Mouse (Mus musculus) megakaryocyte, embryonic 14.5 days (primary cell): ENCODE results near the gene 4930512M02Rik. TPM values are rescaled to one million over a fixed set of nuclear protein-coding genes. Genes with fewer than 3 reads are reported as not detected.

Experiments
- H3K27me3 ChIP-seq: replicated peaks from 2 replicates; pipeline ENCODE3; 2012; ENCODE audit warnings: inconsistent platforms
- H3K36me3 ChIP-seq: replicated peaks from 2 replicates; pipeline ENCODE3; 2012; ENCODE audit warnings: low read length, inconsistent platforms, mixed read lengths
- H3K4me1 ChIP-seq: 2 replicates; pipeline ENCODE4 v1.6.1; 2012; ENCODE audit warnings: inconsistent platforms
- H3K4me3 ChIP-seq: replicated peaks from 2 replicates; pipeline ENCODE3; 2012; ENCODE audit warnings: moderate library complexity, mild to moderate bottlenecking, inconsistent platforms
- H3K9me3 ChIP-seq: 2 replicates; pipeline ENCODE4 v1.6.1; 2012; ENCODE audit warnings: inconsistent platforms
- FLI1 ChIP-seq: IDR thresholded peaks from 2 replicates; pipeline ENCODE4 v1.6.1; 2012; ENCODE audit warnings: low read length, inconsistent platforms, mixed read lengths
- GATA1 ChIP-seq: IDR thresholded peaks from 3 replicates; pipeline ENCODE4 v1.6.1; 2012; ENCODE audit warnings: mixed read lengths, low read length, inconsistent platforms, borderline replicate concordance
- polyA plus RNA-seq: library from polyadenylated mRNA; stranded (reverse); fragments of >175 nt; gene quantifications from 2 replicates; pipeline ENCODE4 v1.2.3, GENCODE M21; 2012; ENCODE audit warnings: low replicate concordance; ENCODE audit not compliant: insufficient read depth

4930512M02Rik gene
- polyA plus RNA-seq, 1 experiment = not detected

GRCm38 (mm10) chr11:11547597-11548240 is 79.9 kb downstream of the 4930512M02Rik start:
- H3K36me3 ChIP-seq = no peaks in the 10 kb centered on the region
- H3K4me1 ChIP-seq = peaks cover 18% of the 10 kb centered on the region
- TF ChIP-seq FLI1 (no peak), GATA1 (no peak)
- no peak overlapping the region for H3K4me3 ChIP-seq
- no peaks in the 10 kb centered on the region for H3K9me3 ChIP-seq
- no peaks in the 10 kb centered on the region for H3K27me3 ChIP-seq

- no peak for TF ChIP-seq FLI1
- no peak for TF ChIP-seq GATA1
- no peak overlapping the region for H3K4me3 ChIP-seq
Measured at GRCm38 (mm10) chr11:11546903-11547511, 80.6 kb downstream of the 4930512M02Rik start.

GRCm38 (mm10) chr11:11545948-11546347 is 81.7 kb downstream of the 4930512M02Rik start:
- no peaks in the 10 kb centered on the region for H3K9me3 ChIP-seq
- peaks cover 18% of the 10 kb centered on the region for H3K4me1 ChIP-seq
- H3K4me3 ChIP-seq = no peak overlapping the region
- H3K36me3 ChIP-seq = no peaks in the 10 kb centered on the region
- no peaks in the 10 kb centered on the region for H3K27me3 ChIP-seq
- TF ChIP-seq FLI1 (no peak), GATA1 (no peak)

More at GRCm38 (mm10) chr11:11546903-11547511, 80.6 kb downstream of the 4930512M02Rik start:
- H3K27me3 ChIP-seq = no peaks in the 10 kb centered on the region
- H3K4me1 ChIP-seq = peaks cover 18% of the 10 kb centered on the region
- no peaks in the 10 kb centered on the region for H3K9me3 ChIP-seq
- no peaks in the 10 kb centered on the region for H3K36me3 ChIP-seq

Other genes starting within 250 kb of the 4930512M02Rik start
- 6.8 and 25.8 TPM in 2 replicates for gene Spata48, start 165.7 kb downstream of the 4930512M02Rik start, polyA plus RNA-seq
- not detected in 2 replicates for gene Zpbp, start 165.4 kb downstream of the 4930512M02Rik start, polyA plus RNA-seq
- 15.2 and 18.0 TPM in 2 replicates for gene Ikzf1, start 57.2 kb upstream of the 4930512M02Rik start, polyA plus RNA-seq
- 0.17 TPM in 1 of 2 replicates, not detected in the other for gene Fignl1, start 181.1 kb upstream of the 4930512M02Rik start, polyA plus RNA-seq